Mouse (Mus musculus): ENCODE measurements at regions not wholly inside any gene's neighbourhood (a gene's known extent, or its start where the extent isn't known, plus 50 kb on each side); places are given as distances from the start of the nearest gene placed in this dataset.

DNA sequence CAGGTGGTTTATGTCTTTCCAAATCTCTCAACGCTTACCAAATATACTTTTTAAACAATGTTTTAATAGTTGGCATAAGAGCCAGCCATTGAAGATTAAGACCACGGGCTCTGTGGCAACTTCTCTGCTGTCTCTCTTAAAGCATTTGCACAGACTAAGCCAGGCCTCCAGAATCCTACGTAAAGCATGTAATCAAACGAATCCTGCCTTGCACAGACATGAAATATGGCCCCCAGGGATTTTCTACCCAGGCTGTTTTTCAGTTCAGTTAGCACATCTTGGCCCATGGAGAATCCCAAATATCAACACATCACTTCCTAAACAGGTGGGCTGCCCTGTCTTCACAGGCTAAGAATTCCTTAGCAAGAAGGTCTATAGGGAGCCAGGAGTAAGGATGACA lies 108.9 kb upstream of the Map1b start:
- no peaks in the 10 kb centered on the region for H3K36me3 ChIP-seq (replicated peaks; ENCODE audit: insufficient read depth, low read length)
- 65% methylated on average over 4 of the region's 4 CpGs for WGBS (ENCODE audit: insufficient replicate concordance)
- H3K9me3 ChIP-seq (ENCODE audit: low read length): no peaks in the 10 kb centered on the region
- no peak for ATAC-seq
- no peak overlapping the region for H3K4me2 ChIP-seq (ENCODE audit: low read depth, low read length)
- no peak for DNase-seq
- H3K4me1 ChIP-seq (ENCODE audit: insufficient read depth): no peaks in the 10 kb centered on the region
- H3K27me3 ChIP-seq (ENCODE audit: insufficient read depth, low read length): no peaks in the 10 kb centered on the region
- no peak overlapping the region for H3K27ac ChIP-seq (ENCODE audit: low read depth)
- no peak overlapping the region for H3K4me3 ChIP-seq (ENCODE audit: low read depth, low read length)
- no peak for TF ChIP-seq EP300 (IDR thresholded peaks at IDR 0.05; ENCODE audit: low read depth)
- TF ChIP-seq CTCF (IDR thresholded peaks at IDR 0.05; ENCODE audit: low read depth): no peak
- H3K9ac ChIP-seq (replicated peaks): no peak overlapping the region

DNA sequence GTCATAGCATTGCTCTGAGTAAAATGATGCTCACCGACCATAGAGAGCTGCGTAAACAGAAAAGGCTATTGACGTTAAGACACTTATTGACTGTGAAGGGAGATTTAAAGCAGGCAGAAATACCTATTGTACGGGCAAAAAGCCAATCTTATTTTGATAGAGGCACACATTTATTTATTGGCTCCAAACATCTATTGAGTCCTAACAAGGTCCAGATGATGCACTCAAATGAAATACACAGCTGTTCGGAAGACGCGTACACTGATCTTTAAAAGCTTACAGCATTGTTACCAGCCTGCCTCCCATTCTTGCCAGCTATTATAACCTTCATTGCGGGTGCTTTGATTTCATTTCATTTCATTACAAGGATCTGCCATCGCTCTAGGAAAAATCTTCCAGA lies 102.0 kb upstream of the Map1b start:
- Histone ChIP-seq H3K4me1 (ENCODE audit: insufficient read depth) (no peaks in the 10 kb centered on the region), H3K27ac (ENCODE audit: low read depth) (no peak overlapping the region), H3K4me3 (ENCODE audit: low read depth, low read length) (no peak overlapping the region), H3K27me3 (ENCODE audit: insufficient read depth, low read length) (no peaks in the 10 kb centered on the region), H3K4me2 (ENCODE audit: low read depth, low read length) (no peak overlapping the region), H3K36me3 (replicated peaks; ENCODE audit: insufficient read depth, low read length) (no peaks in the 10 kb centered on the region), H3K9ac (replicated peaks) (no peak overlapping the region), H3K9me3 (ENCODE audit: low read length) (no peaks in the 10 kb centered on the region)
- no peak for ATAC-seq
- WGBS (ENCODE audit: insufficient replicate concordance): 79% methylated on average over 9 of the region's 9 CpGs
- no peak for TF ChIP-seq EP300 (IDR thresholded peaks at IDR 0.05; ENCODE audit: low read depth)
- no peak for TF ChIP-seq CTCF (IDR thresholded peaks at IDR 0.05; ENCODE audit: low read depth)
- no peak for DNase-seq

DNA sequence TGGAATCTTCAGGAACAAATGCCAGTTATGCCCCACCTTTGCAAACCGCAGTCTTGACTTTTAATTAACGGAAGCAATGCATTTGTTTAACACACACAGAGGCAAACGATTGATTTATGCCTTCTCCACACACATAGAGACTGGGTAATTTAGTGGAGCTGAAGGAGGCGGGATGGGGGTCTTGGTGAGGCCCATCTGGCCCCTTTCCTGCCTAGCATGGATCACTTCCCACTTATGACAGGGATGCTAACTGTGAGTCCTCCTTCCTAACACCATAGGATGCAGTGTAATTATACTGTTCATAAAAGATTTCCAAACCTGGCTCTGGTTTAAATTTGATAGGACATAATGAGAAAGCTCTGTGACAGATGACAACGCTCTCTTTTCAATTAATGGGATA lies 101.1 kb upstream of the Map1b start:
- Histone ChIP-seq H3K27me3 (ENCODE audit: insufficient read depth, low read length) (no peaks in the 10 kb centered on the region), H3K4me2 (ENCODE audit: low read depth, low read length) (no peak overlapping the region), H3K4me1 (ENCODE audit: insufficient read depth) (no peaks in the 10 kb centered on the region), H3K4me3 (ENCODE audit: low read depth, low read length) (no peak overlapping the region), H3K27ac (ENCODE audit: low read depth) (no peak overlapping the region), H3K9me3 (ENCODE audit: low read length) (no peaks in the 10 kb centered on the region), H3K9ac (replicated peaks) (no peak overlapping the region), H3K36me3 (replicated peaks; ENCODE audit: insufficient read depth, low read length) (no peaks in the 10 kb centered on the region)
- 64% methylated on average over 5 of the region's 5 CpGs for WGBS (ENCODE audit: insufficient replicate concordance)
- TF ChIP-seq EP300 (IDR thresholded peaks at IDR 0.05; ENCODE audit: low read depth): no peak
- TF ChIP-seq CTCF (IDR thresholded peaks at IDR 0.05; ENCODE audit: low read depth): no peak
- ATAC-seq (no peak), DNase-seq (no peak)

- H3K27me3 ChIP-seq (ENCODE audit: insufficient read depth, low read length): no peaks in the 10 kb centered on the region
- H3K9me3 ChIP-seq (ENCODE audit: low read length): no peaks in the 10 kb centered on the region
- no peak overlapping the region for H3K9ac ChIP-seq (replicated peaks)
- no peak overlapping the region for H3K4me2 ChIP-seq (ENCODE audit: low read depth, low read length)
- no peak for DNase-seq
- no peaks in the 10 kb centered on the region for H3K36me3 ChIP-seq (replicated peaks; ENCODE audit: insufficient read depth, low read length)
- H3K27ac ChIP-seq (ENCODE audit: low read depth): no peak overlapping the region
- H3K4me3 ChIP-seq (ENCODE audit: low read depth, low read length): no peak overlapping the region
- WGBS (ENCODE audit: insufficient replicate concordance): 79% methylated on average over 18 of the region's 18 CpGs
- TF ChIP-seq EP300 (IDR thresholded peaks at IDR 0.05; ENCODE audit: low read depth) (no peak), CTCF (IDR thresholded peaks at IDR 0.05; ENCODE audit: low read depth) (no peak)
- H3K4me1 ChIP-seq (ENCODE audit: insufficient read depth): no peaks in the 10 kb centered on the region
- no peak for ATAC-seq
These were observed 95.6 kb upstream of the Map1b start for GRCm38 (mm10) chr13:99611715-99612494.

DNA sequence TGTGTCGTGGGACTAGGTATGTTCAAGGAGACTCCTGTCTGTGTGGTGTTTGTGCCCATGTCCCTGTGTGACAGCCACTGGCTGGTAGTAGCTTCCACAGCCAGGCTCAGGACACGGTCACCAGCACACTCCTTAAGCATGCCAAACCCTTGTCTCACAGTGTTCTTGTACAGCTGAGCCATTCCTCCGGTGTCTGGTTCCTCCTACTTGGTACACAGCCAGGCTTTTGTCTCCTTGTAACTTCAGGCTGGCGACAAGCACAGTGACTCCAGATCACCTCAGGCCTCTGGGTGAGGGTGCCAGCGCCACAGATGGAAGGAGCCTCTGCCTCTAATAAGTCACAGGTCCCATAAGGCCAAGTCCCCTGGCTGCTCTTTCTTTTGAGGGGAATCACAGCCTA lies 94.2 kb upstream of the Map1b start:
- Histone ChIP-seq H3K9me3 (ENCODE audit: low read length) (no peaks in the 10 kb centered on the region), H3K27ac (ENCODE audit: low read depth) (no peak overlapping the region), H3K4me3 (ENCODE audit: low read depth, low read length) (no peak overlapping the region), H3K9ac (replicated peaks) (no peak overlapping the region), H3K4me1 (ENCODE audit: insufficient read depth) (no peaks in the 10 kb centered on the region), H3K36me3 (replicated peaks; ENCODE audit: insufficient read depth, low read length) (no peaks in the 10 kb centered on the region), H3K27me3 (ENCODE audit: insufficient read depth, low read length) (no peaks in the 10 kb centered on the region), H3K4me2 (ENCODE audit: low read depth, low read length) (no peak overlapping the region)
- no peak for DNase-seq
- 63% methylated on average over 5 of the region's 5 CpGs for WGBS (ENCODE audit: insufficient replicate concordance)
- TF ChIP-seq CTCF (IDR thresholded peaks at IDR 0.05; ENCODE audit: low read depth) (no peak), EP300 (IDR thresholded peaks at IDR 0.05; ENCODE audit: low read depth) (no peak)
- ATAC-seq: no peak

GRCm38 (mm10) chr13:99609151-99610146 lies 93.1 kb upstream of the Map1b start:
- no peak for TF ChIP-seq EP300 (IDR thresholded peaks at IDR 0.05; ENCODE audit: low read depth)
- no peak for TF ChIP-seq CTCF (IDR thresholded peaks at IDR 0.05; ENCODE audit: low read depth)
- Histone ChIP-seq H3K36me3 (replicated peaks; ENCODE audit: insufficient read depth, low read length) (no peaks in the 10 kb centered on the region), H3K4me1 (ENCODE audit: insufficient read depth) (no peaks in the 10 kb centered on the region), H3K9ac (replicated peaks) (no peak overlapping the region), H3K27me3 (ENCODE audit: insufficient read depth, low read length) (no peaks in the 10 kb centered on the region), H3K4me3 (ENCODE audit: low read depth, low read length) (no peak overlapping the region), H3K4me2 (ENCODE audit: low read depth, low read length) (no peak overlapping the region), H3K9me3 (ENCODE audit: low read length) (no peaks in the 10 kb centered on the region), H3K27ac (ENCODE audit: low read depth) (no peak overlapping the region)
- ATAC-seq (no peak), DNase-seq (no peak)
- 55% methylated on average over 9 of the region's 9 CpGs for WGBS (ENCODE audit: insufficient replicate concordance)

All from liver, postnatal 0 days (tissue).